Mouse (Mus musculus) lung, postnatal 0 days (tissue): Measurements from ENCODE around the gene Rab44.

Source experiments
- CTCF ChIP-seq: IDR thresholded peaks from 2 replicates; pipeline ENCODE4 v1.5.1; 2016; ENCODE audit warnings: antibody characterized with exemption, mild to moderate bottlenecking
- EP300 ChIP-seq: IDR thresholded peaks from 2 replicates; pipeline ENCODE4 v1.6.1; 2016; ENCODE audit warnings: antibody characterized with exemption, mild to moderate bottlenecking, control low read depth

DNA sequence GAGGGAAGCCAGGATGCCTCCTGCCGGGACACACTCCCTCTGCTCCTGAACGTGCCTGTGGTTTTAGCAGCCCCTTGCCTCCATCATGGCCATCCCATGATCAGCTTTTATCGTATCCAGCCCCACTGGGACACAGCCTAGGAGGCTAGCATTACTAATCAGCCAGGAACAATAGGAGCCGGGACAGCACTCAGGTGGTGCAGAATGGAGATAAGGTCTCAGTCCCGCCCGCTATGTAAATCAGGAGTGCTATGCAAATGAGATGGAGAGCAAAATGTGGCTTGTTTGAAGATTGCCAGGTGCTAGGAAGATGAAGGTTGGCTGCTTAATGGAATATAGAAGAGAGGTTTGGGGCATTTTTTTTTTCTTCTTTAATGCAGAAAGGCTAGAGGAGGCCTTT is 51.5 kb downstream of the Rab44 start:
- no peak for TF ChIP-seq CTCF
- TF ChIP-seq EP300 = no peak
